Mouse (Mus musculus) G1E (cell line): ENCODE measurements around the gene Zbtb17.

Experiments used
- CTCF ChIP-seq: IDR thresholded peaks from 2 replicates; pipeline ENCODE4 v1.5.1; 2012; ENCODE audit warnings: low read depth, low read length, inconsistent platforms, mixed read lengths
- GATA2 ChIP-seq: IDR thresholded peaks from 2 replicates; pipeline ENCODE4 v1.6.1; 2012; ENCODE audit warnings: low read depth, low read length, inconsistent platforms, borderline replicate concordance
- TAL1 ChIP-seq: conservative IDR thresholded peaks from 2 replicates; pipeline ENCODE4 v1.6.1; 2012; ENCODE audit warnings: low read depth, low read length, inconsistent platforms, mixed read lengths

GRCm38 (mm10) chr4:141512145-141512544, 67.7 kb downstream of the Zbtb17 start:
- TF ChIP-seq CTCF = no peak
- no peak for TF ChIP-seq TAL1
- no peak for TF ChIP-seq GATA2
